Mouse (Mus musculus) adrenal gland (tissue): Measurements from ENCODE around the gene Shisa3.

Experiments used
- microRNA-seq, 2 experiments: library from miRNA; unstranded; fragments of <30 nt; microRNA quantifications; one replicate each; pipeline ENCODE4; 2019

The Shisa3 gene

Small RNA genes within 50 kb of the gene (microRNA-seq; reads per million reads assigned to microRNA genes)
- 0 reads per million in 2 experiments for gene Gm23617
